Mouse (Mus musculus) heart, embryonic 14.5 days (tissue): ENCODE measurements at regions not wholly inside any gene's neighbourhood (a gene's known extent, or its start where the extent isn't known, plus 50 kb on each side); places are given as distances from the start of the nearest gene placed in this dataset.

Experiments
- ATAC-seq: fragments of 200-750 bp; cut with Nextera tagmentation; 2 replicates; pipeline ENCODE4 v1.8.0; 2017; ENCODE audit warnings: low read depth, moderate TSS enrichment; ENCODE audit not compliant: insufficient number of reproducible peaks, insufficient read depth, low FRiP score
- H3K27ac ChIP-seq, 2 experiments: fragments of 200-500 bp in 1 of 2; fragments of 300-500 bp in 1 of 2; sonication (generic) in 1 of 2; replicated peaks in 1 of 2; 2 replicates each; pipeline ENCODE4 v1.5.1; 2012 to 2014; ENCODE audit warnings: low read depth in 2 of 2, low read length in 2 of 2, control low read depth in 1 of 2, mild to moderate bottlenecking in 1 of 2, mixed read lengths in 1 of 2; ENCODE audit not compliant: control insufficient read depth in 1 of 2, insufficient read depth in 1 of 2
- H3K27me3 ChIP-seq: fragments of 300-500 bp; sonication (generic); 2 replicates; pipeline ENCODE4 v1.6.1; 2014; ENCODE audit warnings: mild to moderate bottlenecking, low read length, control low read depth; ENCODE audit not compliant: control insufficient read depth, insufficient read depth
- H3K36me3 ChIP-seq: fragments of 300-500 bp; sonication (generic); 2 replicates; pipeline ENCODE4 v1.6.1; 2014; ENCODE audit warnings: mild to moderate bottlenecking, control low read depth, low read length, mixed read lengths; ENCODE audit not compliant: control insufficient read depth, insufficient read depth
- H3K4me1 ChIP-seq, 2 experiments: fragments of 200-500 bp in 1 of 2; fragments of 300-500 bp in 1 of 2; sonication (generic) in 1 of 2; 2 replicates each; pipeline ENCODE4 v1.6.1; 2012 to 2014; ENCODE audit warnings: low read length in 2 of 2, control low read depth in 1 of 2, mixed read lengths in 1 of 2; ENCODE audit not compliant: control insufficient read depth in 2 of 2, insufficient read depth in 2 of 2
- H3K4me2 ChIP-seq: fragments of 300-500 bp; sonication (generic); 2 replicates; pipeline ENCODE4 v1.6.1; 2014; ENCODE audit warnings: mild to moderate bottlenecking, low read length
- H3K4me3 ChIP-seq, 2 experiments: fragments of 200-500 bp in 1 of 2; fragments of 300-500 bp in 1 of 2; sonication (generic) in 1 of 2; 2 replicates each; pipeline ENCODE4 v1.5.1; 2012 to 2014; ENCODE audit warnings: low read length in 2 of 2, mild to moderate bottlenecking in 2 of 2, control low read depth in 1 of 2, low read depth in 1 of 2, moderate library complexity in 1 of 2; ENCODE audit not compliant: control insufficient read depth in 1 of 2, insufficient read depth in 1 of 2
- H3K9ac ChIP-seq: fragments of 300-500 bp; sonication (generic); 2 replicates; pipeline ENCODE4 v1.6.1; 2014; ENCODE audit warnings: mild to moderate bottlenecking, low read length
- H3K9me3 ChIP-seq: fragments of 300-500 bp; sonication (generic); 2 replicates; pipeline ENCODE4 v1.6.1; 2016; ENCODE audit warnings: low read length, control low read depth; ENCODE audit not compliant: control insufficient read depth
- WGBS: fragments of 180-500 bp; shearing (Covaris S2); extraction: QIAGEN DNeasy Blood & Tissue Kit; methylation state at CpG from one replicate; pipeline ENCODE4 v1.1.7; 2014; 5-methylcytosine and 5-hydroxymethylcytosine counted together

DNA sequence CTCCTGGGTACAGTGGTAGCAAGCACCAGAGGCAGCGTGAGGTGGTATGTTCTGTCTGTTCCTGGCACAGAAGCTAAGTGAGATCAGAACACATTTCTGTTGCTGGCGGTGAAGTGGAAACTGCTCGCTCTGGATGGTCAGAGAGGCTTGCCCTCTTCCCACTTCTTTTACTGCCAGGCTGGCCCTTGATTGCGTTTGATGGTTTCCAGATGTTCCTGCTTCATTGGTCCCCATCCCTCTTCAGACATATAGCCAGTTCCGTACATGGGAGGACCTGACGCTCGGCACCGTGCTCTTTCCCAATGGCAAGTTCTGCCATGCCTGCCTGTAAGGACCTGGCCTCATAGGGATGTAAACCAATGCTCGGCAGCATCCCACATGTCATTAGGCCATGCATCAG lies 128.0 kb upstream of the Adamts16 start:
- Histone ChIP-seq H3K36me3 (no peaks in the 10 kb centered on the region), H3K27me3 (no peaks in the 10 kb centered on the region), H3K9me3 (no peaks in the 10 kb centered on the region), H3K9ac (no peak overlapping the region), H3K4me2 (no peak overlapping the region), H3K27ac (no peak overlapping the region), H3K4me3 (no peak overlapping the region), H3K4me1 (peaks cover 0 to 4% of the 10 kb centered on the region in 2 experiments; a peak in 1 of 4 replicates)
- WGBS: 81% methylated on average over 9 of the region's 9 CpGs
- ATAC-seq: no peak

DNA sequence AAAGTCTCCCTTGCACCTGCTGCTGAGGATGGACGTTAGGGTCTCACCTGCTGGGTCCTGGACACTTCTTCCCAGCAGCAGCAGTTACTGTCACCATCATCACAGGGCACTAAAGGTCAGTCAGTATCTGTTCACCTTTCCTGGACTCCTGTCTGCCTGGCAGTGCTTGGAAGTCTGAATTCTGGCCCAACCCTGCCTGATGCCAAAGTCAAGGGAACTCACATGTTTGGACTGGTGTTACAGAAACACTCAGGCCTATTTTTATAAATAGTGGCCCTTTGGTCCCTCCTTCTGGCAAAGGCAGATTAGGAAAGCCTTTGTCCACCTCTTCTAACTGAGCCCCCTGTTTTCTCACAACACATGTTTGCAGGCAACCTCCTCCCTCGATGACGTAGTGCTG lies 126.2 kb upstream of the Adamts16 start:
- H3K4me2 ChIP-seq: no peak overlapping the region
- peaks cover 0 to 4% of the 10 kb centered on the region in 2 experiments; a peak in 1 of 4 replicates for H3K4me1 ChIP-seq
- H3K4me3 ChIP-seq: no peak overlapping the region
- H3K27ac ChIP-seq: no peak overlapping the region
- no peaks in the 10 kb centered on the region for H3K27me3 ChIP-seq
- no peak overlapping the region for H3K9ac ChIP-seq
- no peaks in the 10 kb centered on the region for H3K9me3 ChIP-seq
- ATAC-seq: no peak
- WGBS: 43% methylated on average over 3 of the region's 3 CpGs
- H3K36me3 ChIP-seq: no peaks in the 10 kb centered on the region

DNA sequence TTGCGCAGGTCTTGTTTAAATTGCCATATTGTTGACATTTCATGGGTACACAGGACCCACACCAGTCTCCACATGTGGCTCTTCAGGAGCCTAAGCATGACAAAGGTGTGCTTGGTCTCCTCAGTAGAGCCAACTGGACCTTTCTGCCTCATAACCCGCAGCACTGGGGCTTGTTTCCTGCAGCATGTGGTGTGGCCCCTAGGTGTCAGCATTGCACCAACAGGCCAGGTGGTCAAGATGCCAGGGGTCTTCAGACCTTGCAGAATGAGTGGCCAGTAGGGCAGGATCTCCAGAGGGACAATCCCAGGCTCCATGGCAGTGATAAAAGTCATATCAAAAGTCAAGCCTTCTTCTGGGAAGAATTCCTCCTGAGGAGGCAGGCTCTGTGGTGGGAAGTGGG lies 121.8 kb upstream of the Adamts16 start:
- 71% methylated on average over 2 of the region's 2 CpGs for WGBS
- Histone ChIP-seq H3K36me3 (no peaks in the 10 kb centered on the region), H3K27ac (no peak overlapping the region), H3K9me3 (no peaks in the 10 kb centered on the region), H3K9ac (no peak overlapping the region), H3K27me3 (no peaks in the 10 kb centered on the region), H3K4me2 (no peak overlapping the region), H3K4me1 (peaks cover 0 to 4% of the 10 kb centered on the region in 2 experiments; a peak in 1 of 4 replicates), H3K4me3 (no peak overlapping the region)
- no peak for ATAC-seq

DNA sequence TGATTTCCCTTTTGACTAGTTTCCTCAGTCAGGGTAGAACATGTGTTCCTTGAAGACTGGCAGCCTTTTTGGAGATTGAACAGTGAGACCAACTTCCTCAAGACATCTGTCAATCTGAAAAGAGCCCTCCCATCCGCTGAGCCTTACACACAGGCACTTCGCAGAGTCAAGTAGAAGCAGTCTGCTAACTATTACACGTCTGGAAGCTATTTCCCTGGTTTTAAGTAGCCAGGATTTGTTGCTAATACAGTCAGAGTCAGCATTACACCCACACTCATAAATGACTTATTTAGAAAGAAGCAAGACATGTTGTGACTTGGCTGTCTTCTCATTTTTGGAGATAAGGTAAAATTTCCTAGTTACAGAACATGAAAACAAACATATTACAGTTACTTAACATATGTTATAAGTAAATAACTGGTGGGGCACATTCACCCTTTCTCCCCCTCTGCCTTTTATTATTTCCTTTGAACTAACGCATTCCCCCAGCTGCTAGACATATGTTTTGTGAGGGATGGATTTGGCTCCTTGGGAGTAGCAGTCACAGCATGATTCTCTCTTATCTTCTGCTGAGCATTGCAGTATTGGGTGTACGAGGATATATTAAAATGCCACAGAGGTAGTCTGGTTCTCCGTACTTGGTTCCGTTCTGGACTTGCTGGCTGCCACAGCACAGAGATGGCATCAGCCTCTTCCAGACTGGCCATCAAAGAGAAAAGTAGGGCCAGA lies 92.9 kb upstream of the Adamts16 start:
- Histone ChIP-seq H3K9me3 (no peaks in the 10 kb centered on the region), H3K4me2 (no peak overlapping the region), H3K9ac (no peak overlapping the region), H3K36me3 (no peaks in the 10 kb centered on the region), H3K4me1 (no peaks in the 10 kb centered on the region), H3K27ac (no peak overlapping the region), H3K4me3 (no peak overlapping the region), H3K27me3 (no peaks in the 10 kb centered on the region)
- 75% methylated on average over 7 of the region's 7 CpGs for WGBS
- no peak for ATAC-seq

DNA sequence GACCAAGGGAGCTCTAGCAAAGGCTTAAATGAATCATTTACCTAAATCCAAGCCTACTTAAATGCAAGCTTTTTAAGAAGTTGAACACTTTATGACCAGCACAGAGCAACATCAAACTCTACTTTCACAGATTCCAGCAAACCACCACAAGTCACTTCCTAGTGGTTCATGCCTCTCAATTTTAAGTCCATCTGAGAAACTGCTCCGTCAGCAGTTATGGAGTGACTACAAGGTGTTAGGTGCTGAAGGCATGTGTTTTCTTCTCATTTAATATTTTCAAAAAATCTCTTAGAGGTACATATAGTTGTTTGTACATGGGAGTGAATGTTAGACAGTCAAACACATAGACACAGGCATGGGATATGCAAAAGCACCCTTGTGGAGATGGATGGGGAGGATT lies 72.2 kb upstream of the Adamts16 start:
- no peak overlapping the region for H3K27ac ChIP-seq
- no peak overlapping the region for H3K9ac ChIP-seq
- H3K4me3 ChIP-seq: no peak overlapping the region
- whole genome bisulfite sequencing: 80% methylated on average over 1 of the region's 1 CpGs
- no peak for ATAC-seq
- H3K27me3 ChIP-seq: no peaks in the 10 kb centered on the region
- no peak overlapping the region for H3K4me2 ChIP-seq
- no peaks in the 10 kb centered on the region for H3K36me3 ChIP-seq
- no peaks in the 10 kb centered on the region for H3K4me1 ChIP-seq
- H3K9me3 ChIP-seq: no peaks in the 10 kb centered on the region

DNA sequence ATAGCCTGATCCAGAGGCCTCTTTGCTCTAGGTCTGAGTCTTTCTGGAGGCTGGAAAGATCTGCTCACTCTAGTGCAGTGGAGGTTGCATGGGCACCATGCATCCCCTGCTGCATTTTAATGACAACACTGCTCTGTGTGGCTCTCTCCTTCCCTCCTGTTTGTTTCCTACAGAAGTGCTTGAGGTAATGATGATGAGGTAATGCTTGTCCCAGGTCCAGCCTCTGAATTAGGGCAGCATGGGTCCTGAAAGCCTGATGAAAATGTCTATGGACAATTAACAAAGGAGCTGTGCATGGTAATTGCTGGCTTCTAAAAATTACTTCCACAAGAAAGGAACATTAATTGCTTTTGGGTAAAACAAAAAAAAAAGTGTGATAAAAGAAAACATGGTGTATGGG lies 69.3 kb upstream of the Adamts16 start:
- Histone ChIP-seq H3K4me1 (no peaks in the 10 kb centered on the region), H3K4me3 (no peak overlapping the region), H3K9me3 (no peaks in the 10 kb centered on the region), H3K36me3 (no peaks in the 10 kb centered on the region), H3K27me3 (no peaks in the 10 kb centered on the region), H3K4me2 (no peak overlapping the region), H3K9ac (no peak overlapping the region), H3K27ac (no peak overlapping the region)
- no peak for ATAC-seq

DNA sequence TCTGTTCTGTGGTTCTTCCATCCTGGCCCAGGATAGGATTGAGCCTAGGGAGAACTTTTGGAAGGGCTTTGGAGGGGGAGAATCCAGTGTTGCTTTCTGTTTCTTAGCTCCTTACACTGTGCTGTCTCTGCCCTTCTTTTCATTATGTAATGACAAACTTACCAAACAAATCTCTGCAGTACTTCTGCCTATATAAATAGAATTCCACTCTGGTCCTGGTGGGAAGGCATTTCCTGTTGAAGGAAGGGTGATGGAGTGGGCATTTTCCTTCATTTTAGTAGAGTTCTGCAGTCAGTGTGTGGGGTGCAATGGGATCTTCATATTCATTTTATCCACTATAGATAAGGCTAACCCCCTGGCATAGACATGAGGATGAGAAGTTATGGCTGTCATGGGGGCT lies 63.2 kb upstream of the Adamts16 start:
- Histone ChIP-seq H3K4me1 (no peaks in the 10 kb centered on the region), H3K36me3 (no peaks in the 10 kb centered on the region), H3K4me2 (no peak overlapping the region), H3K4me3 (no peak overlapping the region), H3K9me3 (no peaks in the 10 kb centered on the region), H3K9ac (no peak overlapping the region), H3K27me3 (no peaks in the 10 kb centered on the region), H3K27ac (no peak overlapping the region)
- ATAC-seq: no peak

DNA sequence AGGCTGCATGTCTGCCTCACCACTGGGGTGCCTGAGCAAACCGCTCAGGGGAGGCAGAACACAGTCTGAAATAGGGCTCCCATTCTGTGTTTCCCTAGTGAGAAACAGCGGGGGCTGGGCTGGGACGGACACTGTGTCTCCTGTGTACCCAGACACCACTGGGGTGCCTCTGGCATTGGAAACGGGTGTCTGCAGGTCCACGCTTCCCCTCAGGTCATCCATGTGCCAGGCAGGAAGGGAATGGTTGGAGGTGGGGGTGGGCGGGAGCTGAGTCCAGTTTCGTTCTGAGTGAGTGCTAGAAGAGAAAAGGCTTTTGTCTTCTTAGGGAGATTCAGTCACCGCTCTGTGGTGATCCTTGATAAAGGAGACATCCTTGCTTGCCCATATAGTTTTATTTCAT lies 62.2 kb upstream of the Adamts16 start:
- no peak overlapping the region for H3K4me3 ChIP-seq
- no peak overlapping the region for H3K27ac ChIP-seq

More for the DNA sequence above, 62.2 kb upstream of the Adamts16 start:
- Histone ChIP-seq H3K9me3 (no peaks in the 10 kb centered on the region), H3K4me2 (no peak overlapping the region), H3K27me3 (no peaks in the 10 kb centered on the region), H3K4me1 (no peaks in the 10 kb centered on the region), H3K36me3 (no peaks in the 10 kb centered on the region), H3K9ac (no peak overlapping the region)
- no peak for ATAC-seq
- 74% methylated on average over 8 of the region's 8 CpGs for WGBS
